In genomic region chr9:105704226-105704932, GRCm38 (mm10) we compare ENCODE assay signal across 25 mouse cellular contexts.
A peak's percentile ranks its signal among the peaks of the same experiment; 100 is the strongest.
DNase-seq lines count a peak whose midpoint lies in the region; ATAC-seq lines count a peak whose summit lies in the region.
"Had no signal": no experiment of that assay in that cellular context is flagged by ENCODE, and none has a peak within 500 bp of the region (broad histone marks: within the 10 kb centered on the region; RNA-seq: fewer than 3 reads in every experiment).

No protein-coding gene starts in this region.

- H3K36me3 ChIP-seq in forebrain, embryonic 14.5 days (ENCODE audit: control insufficient read depth, insufficient read depth, low read length) = no peaks in the 10 kb centered on the region
- H3K36me3 ChIP-seq in forebrain, embryonic 10.5 days (replicated peaks) = no peaks in the 10 kb centered on the region
- H3K36me3 ChIP-seq: forebrain, embryonic 15.5 days; heart, embryonic 12.5 days; hindbrain, embryonic 13.5 days; kidney, embryonic 15.5 days; limb, embryonic 13.5 days; lung, embryonic 15.5 days; midbrain, embryonic 10.5 days; midbrain, embryonic 15.5 days had no signal

- H3K4me3 ChIP-seq in forebrain, embryonic 14.5 days (ENCODE audit: low read depth, low read length) = no peak overlapping the region
- H3K4me3 ChIP-seq in forebrain, embryonic 10.5 days = no peak overlapping the region
- H3K4me3 ChIP-seq: forebrain, embryonic 15.5 days; heart, adult 2 months; heart, embryonic 12.5 days; hindbrain, embryonic 13.5 days; kidney, embryonic 15.5 days; limb, embryonic 13.5 days; lung, embryonic 15.5 days; midbrain, embryonic 10.5 days; midbrain, embryonic 15.5 days had no signal

- WGBS in forebrain, embryonic 14.5 days = 82% methylated on average over 16 of the region's 16 CpGs
- WGBS in forebrain, embryonic 10.5 days = 93% methylated on average over 16 of the region's 16 CpGs

- no peaks in the 10 kb centered on the region for H3K9me3 ChIP-seq in forebrain, embryonic 14.5 days (replicated peaks; ENCODE audit: control insufficient read depth, low read length)
- H3K9me3 ChIP-seq in forebrain, embryonic 10.5 days = no peaks in the 10 kb centered on the region
- H3K9me3 ChIP-seq: forebrain, embryonic 15.5 days; heart, embryonic 12.5 days; hindbrain, embryonic 13.5 days; kidney, embryonic 15.5 days; limb, embryonic 13.5 days; lung, embryonic 15.5 days; midbrain, embryonic 10.5 days; midbrain, embryonic 15.5 days had no signal

- DNase-seq in forebrain, embryonic 14.5 days (ENCODE audit: low spot score) = peak; percentile 9
- no peak for DNase-seq in forebrain, embryonic 10.5 days (ENCODE audit: extremely low spot score, low spot score)
- peak; percentile 17 for DNase-seq in left cerebral cortex, postnatal 4 days
- no peak for DNase-seq in left cerebral cortex, adult 8-10 months (ENCODE audit: low spot score in 2 of 2)
- peak; percentile 29 for DNase-seq in brain, adult 2 months (ENCODE audit: low read depth, low spot score)
- peak; percentile 15 for DNase-seq in skeletal muscle tissue, adult 2 months (ENCODE audit: low read depth, low spot score)
- no peak for DNase-seq in kidney, postnatal 36 days
- DNase-seq: adrenal gland, postnatal 10 days; B cell, adult 2 months; heart, adult 2 months; heart, postnatal 4 days; kidney, adult 18-20 months; kidney, postnatal 25 days; layer of hippocampus, postnatal 36 days; right cerebral cortex, postnatal 14 days; thymus, postnatal 14 days had no signal

- H3K9ac ChIP-seq in forebrain, embryonic 14.5 days (ENCODE audit: low read length) = no peak overlapping the region
- H3K9ac ChIP-seq: forebrain, embryonic 15.5 days; heart, embryonic 12.5 days; hindbrain, embryonic 13.5 days; kidney, embryonic 15.5 days; limb, embryonic 13.5 days; lung, embryonic 15.5 days; midbrain, embryonic 15.5 days had no signal

- no peak for ATAC-seq in forebrain, embryonic 14.5 days
- ATAC-seq: forebrain, embryonic 15.5 days; midbrain, embryonic 15.5 days had no signal

- H3K4me2 ChIP-seq in forebrain, embryonic 14.5 days (ENCODE audit: low read length) = no peak overlapping the region
- H3K4me2 ChIP-seq: forebrain, embryonic 15.5 days; heart, embryonic 12.5 days; hindbrain, embryonic 13.5 days; kidney, embryonic 15.5 days; limb, embryonic 13.5 days; liver, embryonic 11.5 days; lung, embryonic 15.5 days; midbrain, embryonic 15.5 days had no signal

- no peaks in the 10 kb centered on the region for H3K27me3 ChIP-seq in forebrain, embryonic 14.5 days (replicated peaks; ENCODE audit: control insufficient read depth, insufficient read depth, low read length)
- H3K27me3 ChIP-seq in forebrain, embryonic 10.5 days (ENCODE audit: poor library complexity, severe bottlenecking) = no peaks in the 10 kb centered on the region
- H3K27me3 ChIP-seq: forebrain, embryonic 15.5 days; hindbrain, embryonic 13.5 days; kidney, embryonic 15.5 days; limb, embryonic 13.5 days; lung, embryonic 15.5 days; midbrain, embryonic 15.5 days had no signal

- peaks cover 2% of the 10 kb centered on the region; the same call in 1 of the 2 replicates for H3K4me1 ChIP-seq in forebrain, embryonic 14.5 days (ENCODE audit: control insufficient read depth, insufficient read depth, low read length)
- no peaks in the 10 kb centered on the region for H3K4me1 ChIP-seq in forebrain, embryonic 10.5 days
- H3K4me1 ChIP-seq: kidney, embryonic 15.5 days; limb, embryonic 13.5 days; midbrain, embryonic 10.5 days; midbrain, embryonic 15.5 days had no signal

- H3K27ac ChIP-seq in forebrain, embryonic 14.5 days (ENCODE audit: low read depth, low read length) = no peak overlapping the region
- H3K27ac ChIP-seq in forebrain, embryonic 10.5 days = no peak overlapping the region
- H3K27ac ChIP-seq: forebrain, embryonic 15.5 days; heart, adult 2 months; hindbrain, embryonic 13.5 days; kidney, embryonic 15.5 days; limb, embryonic 13.5 days; lung, embryonic 15.5 days; midbrain, embryonic 10.5 days; midbrain, embryonic 15.5 days had no signal

- intact Hi-C loops in left cerebral cortex, postnatal 4 days (cut with DNase I) = no loop called here

Comparison
In these comparisons a context has a peak if more than half of its experiments do, and no peak if none do; other contexts are left out.
1. DNase-seq: peak in forebrain, embryonic 14.5 days (single experiment), left cerebral cortex, postnatal 4 days (single experiment), brain, adult 2 months (single experiment) and skeletal muscle tissue, adult 2 months (single experiment); none in forebrain, embryonic 10.5 days (single experiment), left cerebral cortex, adult 8-10 months (0 of 2) and kidney, postnatal 36 days (0 of 2).